Mouse (Mus musculus) retina, adult 2 months (tissue): ENCODE measurements at regions not wholly inside any gene's neighbourhood (a gene's known extent, or its start where the extent isn't known, plus 50 kb on each side); places are given as distances from the start of the nearest gene placed in this dataset.

Experiments used
- DNase-seq: peaks from one replicate; pipeline ENCODE4 v3.0.0-alpha.2; 2012; ENCODE audit warnings: low read depth, low spot score

- DNase-seq, result no peak
Observed at GRCm38 (mm10) chr9:87649015-87649978, 81.8 kb downstream of the Tbx18 start.

DNA sequence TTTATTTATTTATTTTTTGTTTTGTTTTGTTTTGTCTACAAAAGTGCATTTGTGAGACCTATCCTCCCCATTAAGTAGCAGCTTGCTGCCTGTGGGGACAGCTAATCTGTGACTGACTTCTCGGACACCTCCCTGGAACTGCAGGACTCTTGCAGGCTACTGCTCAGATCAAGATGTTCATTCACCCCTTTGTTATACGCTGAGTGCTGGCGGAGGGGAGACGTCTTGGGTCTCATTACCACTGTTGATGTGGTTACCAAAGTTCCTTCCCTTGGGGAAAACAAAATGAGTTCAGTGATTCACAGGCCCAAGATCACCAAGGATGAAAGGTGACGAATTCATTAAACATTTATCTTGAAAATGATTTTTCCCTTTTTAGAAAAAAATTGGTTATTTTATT lies 82.7 kb downstream of the Tbx18 start:
- no peak for DNase-seq

DNA sequence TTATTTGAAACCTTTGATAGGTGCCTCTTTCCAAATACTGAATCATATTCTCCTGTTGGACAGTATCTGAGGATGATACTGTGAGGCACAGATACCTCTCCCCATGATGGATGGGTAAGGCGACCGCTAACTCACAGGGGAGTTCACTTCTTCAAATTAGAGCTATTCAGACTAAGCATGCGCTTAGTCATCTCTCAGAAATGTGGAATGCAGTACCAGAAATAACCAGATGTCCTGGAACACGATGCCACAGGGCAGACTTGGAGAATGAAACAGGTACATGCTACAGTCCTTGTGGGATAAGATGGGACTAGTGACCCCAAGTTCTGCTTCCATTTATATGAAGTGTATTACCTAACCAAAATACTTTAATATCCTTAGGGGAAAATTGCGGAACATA lies 86.0 kb downstream of the Tbx18 start:
- DNase-seq, result no peak

DNA sequence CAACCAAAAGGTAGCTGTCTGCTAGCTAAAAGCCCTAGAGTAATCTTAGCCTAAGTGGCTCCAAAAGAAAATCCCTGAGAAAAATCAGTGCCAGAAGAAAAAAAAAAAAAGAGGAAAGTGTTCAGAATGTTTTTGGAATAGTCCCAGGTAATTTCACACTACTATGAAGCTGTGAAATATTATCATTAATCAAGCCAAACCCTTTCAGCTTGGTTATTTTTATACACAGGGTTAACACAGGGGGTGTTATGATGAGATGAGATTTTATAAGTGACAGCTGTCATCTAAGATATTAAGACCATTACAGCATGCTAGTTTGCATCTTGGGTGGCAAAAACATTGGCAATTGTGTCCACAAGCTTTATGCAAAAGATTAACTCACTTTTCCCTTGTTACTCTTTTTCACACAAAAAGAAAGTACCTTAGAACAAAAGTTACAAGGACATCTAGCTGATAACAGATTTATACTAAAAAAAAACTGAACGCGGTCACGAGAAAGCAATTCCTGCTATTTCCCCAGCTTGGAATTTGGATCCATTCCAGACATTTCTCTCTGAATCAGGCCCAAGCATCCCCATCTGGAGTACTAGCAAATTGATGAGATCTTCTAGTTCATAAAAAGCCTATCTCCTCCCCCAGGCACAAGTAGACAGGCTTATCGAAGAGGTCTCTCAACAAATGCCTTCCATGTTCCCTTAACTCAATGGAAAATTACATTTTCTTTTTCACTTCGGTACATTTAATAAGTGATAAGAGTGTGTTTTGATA lies 97.0 kb downstream of the Tbx18 start:
- DNase-seq, result no peak

- no peak for DNase-seq
Observed at GRCm38 (mm10) chr9:87626432-87626831, 104.6 kb downstream of the Tbx18 start.

- no peak for DNase-seq
Observed at GRCm38 (mm10) chr9:87618238-87618673, 112.8 kb downstream of the Tbx18 start.

DNA sequence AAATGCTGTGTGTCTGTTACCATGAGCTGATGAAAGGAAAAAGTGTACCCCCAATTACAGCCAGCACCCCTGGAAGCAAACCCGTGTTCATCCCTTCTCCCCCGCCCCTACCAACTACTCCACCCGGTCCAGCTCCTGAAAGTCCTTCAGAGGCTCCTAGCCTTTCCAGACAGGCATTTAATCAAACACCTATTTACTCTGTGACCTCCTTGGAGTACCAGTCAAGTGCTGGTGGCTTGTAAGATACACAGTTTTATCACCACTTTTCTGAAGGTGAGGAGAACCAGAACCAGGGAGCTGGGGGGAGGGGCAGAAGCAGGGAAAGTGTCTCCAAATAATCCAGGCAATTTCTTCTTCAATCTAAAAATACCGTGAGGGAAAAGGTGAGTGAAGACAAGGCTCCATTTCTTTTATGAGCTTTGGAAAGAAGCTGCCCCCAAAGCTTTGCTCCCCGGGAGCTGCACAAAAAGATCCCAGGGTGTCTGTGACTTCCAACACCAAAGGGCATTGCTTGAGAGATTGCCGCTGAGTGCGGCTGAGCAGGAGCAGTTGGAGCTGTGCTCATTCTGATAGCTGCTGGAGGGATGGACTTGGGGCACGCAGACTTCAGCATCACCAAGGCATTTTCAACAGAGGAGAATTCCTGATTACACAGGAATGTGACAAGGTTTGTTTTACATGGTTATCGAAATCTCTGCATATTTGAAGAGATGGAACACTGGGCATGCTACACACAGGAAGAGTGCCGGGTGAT lies 123.0 kb downstream of the Tbx18 start:
- DNase-seq, result no peak

DNA sequence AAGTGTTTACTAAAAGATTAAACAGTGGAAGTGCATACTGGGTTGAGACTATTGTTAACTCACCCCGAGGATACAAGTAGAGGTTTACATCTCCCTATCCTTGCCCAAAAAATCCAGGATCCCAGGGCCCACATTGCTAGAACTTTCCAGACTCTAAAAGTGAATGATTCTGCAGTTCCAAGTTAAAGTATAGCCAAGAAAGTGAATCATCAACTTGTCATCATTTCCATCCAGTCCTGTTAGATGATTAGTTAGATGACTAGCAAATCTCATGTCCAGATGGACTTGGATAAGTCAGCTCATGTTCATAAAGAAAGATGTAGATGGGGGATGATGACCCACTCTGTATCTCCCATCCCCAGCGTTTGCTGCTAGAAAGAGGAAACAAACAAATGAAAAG lies 155.5 kb downstream of the Tbx18 start:
- DNase-seq, result no peak

GRCm38 (mm10) chr9:87574250-87574864 lies 156.7 kb downstream of the Tbx18 start:
- DNase-seq, result no peak

DNA sequence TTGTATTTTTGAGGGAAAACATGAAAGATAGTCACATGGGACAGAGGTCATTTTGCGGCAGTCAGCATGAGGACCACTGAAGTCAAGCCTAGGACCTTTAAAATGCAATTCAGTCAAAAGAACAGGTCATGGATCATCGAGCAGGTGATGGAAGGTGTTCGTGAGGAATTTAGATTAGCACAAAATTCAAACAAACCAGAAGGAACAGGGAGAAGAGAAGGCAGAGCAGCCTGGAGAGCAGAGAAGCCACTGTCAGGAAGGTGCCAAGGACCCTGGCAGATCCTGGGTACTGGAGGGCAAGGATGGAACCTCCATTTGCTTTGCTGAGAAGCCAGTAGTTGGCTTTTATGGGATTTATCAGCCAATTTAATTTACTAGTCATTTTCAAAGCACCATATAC lies 167.8 kb downstream of the Tbx18 start:
- no peak for DNase-seq

GRCm38 (mm10) chr9:87562796-87563195 lies 168.3 kb downstream of the Tbx18 start:
- DNase-seq, result no peak

DNA sequence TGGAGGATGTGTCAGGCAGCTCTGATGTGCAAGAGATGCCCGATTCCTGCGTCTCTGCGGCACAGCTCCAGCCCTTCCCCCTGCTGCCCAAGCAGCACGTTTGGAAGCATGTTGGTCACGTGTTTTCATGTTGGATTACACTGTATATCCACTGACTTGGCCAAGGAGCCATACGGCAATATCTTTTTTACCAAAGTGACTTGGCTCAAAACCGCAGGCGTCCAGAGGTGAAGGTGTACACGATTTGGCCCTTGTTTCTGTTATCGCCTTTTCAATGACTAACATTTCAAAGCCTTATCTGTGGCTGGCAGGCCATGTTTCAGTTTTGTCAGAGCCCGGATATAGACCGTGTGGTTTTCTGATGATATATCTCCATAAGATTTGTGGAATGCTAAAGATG lies 173.2 kb downstream of the Tbx18 start:
- DNase-seq, result no peak

- no peak for DNase-seq
Observed at GRCm38 (mm10) chr9:87556953-87557394, 174.1 kb downstream of the Tbx18 start.

GRCm38 (mm10) chr9:87556552-87556951 lies 174.5 kb downstream of the Tbx18 start:
- DNase-seq, result no peak

- DNase-seq, result no peak
Observed at GRCm38 (mm10) chr9:87533182-87533581, 197.9 kb downstream of the Tbx18 start.

GRCm38 (mm10) chr9:87529908-87530307 lies 201.2 kb downstream of the Tbx18 start:
- no peak for DNase-seq

DNA sequence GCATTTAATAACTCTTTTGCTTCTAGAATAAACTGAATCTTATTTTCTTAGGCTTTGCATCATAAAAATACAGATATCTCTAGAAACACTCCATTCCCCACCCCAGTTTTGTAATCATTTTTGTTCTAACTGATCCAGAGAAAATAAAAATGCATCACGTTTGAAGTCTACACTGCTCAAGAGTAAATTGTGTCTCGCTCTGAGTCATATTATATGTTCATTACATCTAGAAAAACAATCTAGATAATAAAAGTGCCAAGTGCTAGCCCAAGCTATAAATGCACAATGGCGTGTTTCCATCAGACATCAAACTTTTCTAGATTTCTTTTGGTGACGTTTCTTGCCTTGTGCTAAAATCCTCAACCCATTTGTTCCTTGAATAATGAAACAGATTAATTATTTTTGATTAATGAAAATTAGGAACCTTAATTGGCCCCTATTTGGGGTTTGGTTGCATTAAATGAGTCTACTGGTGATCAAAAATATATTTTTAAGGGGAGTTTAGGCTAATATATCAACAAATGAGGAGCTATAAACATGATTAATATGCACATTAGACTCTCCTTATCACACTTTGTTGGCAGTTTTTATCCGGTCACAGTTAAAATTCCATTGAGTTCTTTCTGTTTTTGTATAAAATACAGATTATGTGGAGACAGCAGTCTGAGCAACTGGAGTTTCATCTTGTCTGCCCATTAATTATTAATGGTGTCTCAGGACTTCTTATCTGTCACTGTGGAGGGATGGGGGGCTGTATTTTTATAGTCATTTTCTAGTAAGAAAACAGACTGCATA lies 206.0 kb downstream of the Tbx18 start:
- DNase-seq, result no peak

- DNase-seq, result no peak
Observed at GRCm38 (mm10) chr9:87510683-87511082, 220.4 kb downstream of the Tbx18 start.

- DNase-seq, result no peak
Observed at GRCm38 (mm10) chr9:87504673-87505385, 226.2 kb downstream of the Tbx18 start.

- no peak for DNase-seq
Observed at GRCm38 (mm10) chr9:87464141-87464540, 208.8 kb upstream of the Cep162 start.
